Mouse (Mus musculus) retina, embryonic 14.5 days (tissue): Measurements from ENCODE around the gene Stac3.

Source experiments
- DNase-seq: peaks from one replicate; pipeline ENCODE4 v3.0.0-alpha.2; 2015; ENCODE audit warnings: low spot score

Stac3 gene

DNA sequence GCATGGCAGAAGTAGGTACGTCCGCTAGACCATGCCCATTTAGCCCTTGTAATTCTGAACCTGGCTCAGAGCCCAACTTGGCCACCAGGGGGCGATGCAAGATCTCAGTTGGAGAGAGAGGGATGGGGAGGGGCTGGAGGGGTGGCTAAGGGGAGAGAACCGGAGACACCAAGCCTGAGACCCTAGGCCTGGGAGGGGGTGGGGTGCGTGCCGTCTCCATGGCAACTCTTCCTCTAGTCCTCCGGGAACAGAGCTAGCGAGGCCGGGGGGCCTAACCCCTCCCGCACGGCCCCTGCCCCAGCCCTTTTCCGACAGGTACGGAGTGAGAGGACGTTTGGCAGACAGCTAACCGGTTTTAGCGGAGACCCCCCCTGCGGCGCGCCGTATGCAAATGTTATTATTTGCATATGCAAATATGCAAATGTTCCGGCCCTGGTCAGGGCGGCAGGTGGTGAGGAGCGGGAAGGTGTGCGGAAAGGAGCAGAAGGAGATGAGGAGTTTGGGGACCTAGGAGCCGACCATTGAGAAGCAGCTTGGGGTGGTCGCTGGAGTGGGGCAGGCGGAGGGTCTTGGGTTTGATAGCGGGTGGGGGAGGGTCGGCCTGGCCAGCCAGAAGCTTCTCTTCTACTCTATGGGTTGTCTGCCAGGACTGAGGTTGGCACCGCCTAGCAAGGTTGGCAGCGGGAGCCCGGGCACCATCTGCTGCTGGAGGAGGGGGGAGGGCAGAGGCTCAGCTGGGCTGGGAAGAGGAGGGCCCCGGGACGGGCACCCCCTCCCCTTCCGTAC lies 7.8 kb downstream of the Stac3 start:
- peak; percentile 98 for DNase-seq

DNA sequence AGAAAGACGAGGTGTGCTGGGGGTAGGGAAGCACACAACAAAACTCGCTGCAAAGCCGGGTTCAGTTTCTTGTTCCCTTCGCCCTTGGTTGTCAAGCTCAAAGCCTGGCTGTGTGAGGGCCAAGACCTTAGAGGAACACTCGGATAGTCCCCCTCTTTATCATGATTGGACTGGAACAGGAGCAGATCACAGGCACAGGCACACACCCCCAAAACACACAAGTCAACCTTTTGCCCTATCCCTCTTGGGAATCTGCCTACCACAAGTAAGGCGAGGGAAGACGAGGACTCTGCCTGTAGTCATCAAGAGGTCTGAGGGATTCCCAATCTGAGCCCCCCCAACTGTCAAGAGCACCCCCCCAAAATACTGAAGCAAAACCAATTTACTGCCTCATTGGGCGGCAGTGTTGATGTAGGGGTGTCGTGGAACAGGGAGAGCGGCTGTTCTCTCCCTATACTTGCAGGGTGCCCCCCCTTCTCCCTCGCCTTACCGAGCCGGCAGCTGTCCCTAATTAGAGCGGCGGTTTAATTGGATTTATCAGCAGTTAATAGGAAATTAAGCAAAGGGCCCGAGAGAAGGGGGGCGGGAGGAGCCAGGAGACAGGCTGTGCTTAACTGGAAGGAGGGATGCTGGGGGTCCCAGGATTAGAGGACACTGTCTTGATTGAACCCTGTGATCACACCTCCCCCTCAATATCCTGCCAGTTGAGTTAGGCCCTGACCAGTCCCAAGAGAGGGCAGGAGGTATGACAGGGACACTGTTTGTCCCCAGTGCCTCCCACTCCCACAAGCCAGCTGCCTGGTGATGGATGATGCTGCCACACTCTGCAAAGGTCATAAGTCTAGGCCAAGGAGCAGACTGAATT lies 8.6 kb downstream of the Stac3 start:
- DNase-seq, result peak; percentile 74

DNA sequence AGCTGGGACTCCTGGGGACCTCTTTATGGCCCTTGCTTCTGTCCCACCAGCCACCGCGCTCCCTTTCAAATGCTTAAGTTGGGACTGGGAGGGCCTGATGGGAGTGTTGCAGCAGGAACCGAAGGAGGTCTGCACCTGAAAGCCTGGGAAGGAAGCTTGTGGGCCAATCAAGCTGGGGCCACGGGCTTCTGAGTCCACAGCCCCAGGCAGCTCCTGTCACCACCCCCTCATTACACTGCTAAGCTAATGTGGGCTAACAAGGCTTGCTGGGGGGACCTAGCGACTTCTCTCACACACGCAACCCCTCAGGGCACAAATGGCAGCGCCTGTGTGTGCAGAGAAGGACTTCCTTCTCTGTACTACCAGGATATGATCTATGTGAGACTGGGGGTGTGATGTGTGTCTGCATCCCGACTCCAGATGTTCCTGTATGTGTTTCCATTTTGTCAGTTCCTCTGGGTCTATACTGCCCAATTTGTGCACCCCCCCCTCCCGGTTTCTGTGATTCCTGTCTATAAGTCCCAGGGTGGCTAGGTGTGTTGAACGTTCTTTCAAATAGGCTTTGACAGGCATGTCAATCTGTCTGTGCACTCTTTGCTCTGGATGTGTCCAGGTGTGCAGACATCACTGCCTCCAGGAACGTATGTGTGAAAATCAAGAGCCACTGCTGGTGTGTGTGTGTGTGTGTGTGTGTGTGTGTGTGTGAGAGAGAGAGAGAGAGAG lies 9.6 kb downstream of the Stac3 start:
- peak; percentile 51 for DNase-seq

DNA sequence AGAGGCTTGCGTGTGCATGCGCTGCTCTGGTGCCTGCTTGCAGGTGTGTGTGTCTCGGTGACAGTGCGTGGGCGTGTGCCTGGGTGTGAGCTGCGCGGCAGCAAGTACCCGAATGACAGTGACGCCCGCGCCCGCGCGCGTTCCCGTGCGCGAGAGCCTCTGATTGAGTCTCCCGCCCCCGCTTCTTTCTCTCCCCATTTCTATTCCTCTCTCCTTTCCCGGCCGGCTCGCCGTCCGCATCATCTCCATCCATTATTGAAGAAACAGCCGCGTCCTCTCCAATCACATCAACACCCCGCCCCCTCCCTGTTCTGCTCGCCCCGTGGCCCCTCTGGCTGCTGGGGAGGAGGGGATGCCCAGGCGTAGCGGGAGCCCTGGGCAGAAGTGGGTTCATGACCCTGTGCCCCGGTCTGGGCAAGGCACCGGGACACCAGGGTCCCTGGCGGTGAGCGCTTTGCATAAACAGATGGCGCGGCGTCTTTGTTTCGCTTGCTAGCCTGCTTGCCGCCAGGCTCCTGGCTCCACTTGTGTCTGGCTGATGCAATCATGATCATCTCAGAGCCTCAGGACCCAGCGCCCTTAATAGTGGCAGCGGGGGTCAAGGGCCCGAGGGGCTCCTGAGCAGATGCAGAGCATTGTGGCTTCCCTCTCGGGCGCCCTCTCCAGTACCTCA lies 10.3 kb downstream of the Stac3 start:
- DNase-seq, result peak; percentile 82

DNA sequence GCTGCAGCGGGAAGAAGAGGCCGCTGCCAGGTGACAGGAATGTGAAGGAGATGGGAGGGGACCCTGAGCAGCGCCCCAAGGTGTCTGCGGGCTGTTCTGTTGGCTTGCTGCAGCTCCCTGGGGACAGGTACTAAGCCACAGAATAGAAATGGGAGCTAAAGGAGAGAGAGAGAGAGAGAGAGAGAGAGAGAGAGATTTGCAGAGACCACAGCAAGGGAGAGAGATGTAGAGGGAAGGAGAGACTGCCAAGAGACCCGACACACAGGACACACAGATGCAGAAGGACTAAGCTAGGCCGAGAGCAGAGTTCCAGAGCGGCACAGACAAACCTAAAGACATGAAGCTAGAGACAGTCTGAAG lies 10.8 kb downstream of the Stac3 start:
- no peak for DNase-seq

DNA sequence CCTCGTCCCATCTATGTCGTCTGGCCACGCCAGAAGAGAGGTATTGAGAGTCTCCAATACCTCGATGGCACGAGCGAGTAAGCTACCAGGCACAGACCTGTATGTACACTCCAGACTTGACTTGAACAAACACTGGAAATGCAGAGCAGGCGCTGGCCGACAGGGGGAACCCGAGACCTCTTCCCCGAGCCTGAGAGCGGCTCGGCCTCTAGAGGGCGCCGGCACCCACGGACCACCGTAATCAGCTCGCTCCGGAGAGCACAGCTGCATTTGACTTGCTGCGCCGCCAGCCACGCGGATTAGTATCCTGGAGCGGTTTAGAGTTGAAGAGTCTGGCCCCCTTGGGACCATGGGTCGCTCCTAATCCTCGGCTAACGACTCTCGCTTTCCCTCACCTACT lies 11.3 kb downstream of the Stac3 start:
- peak; percentile 97 for DNase-seq

DNA sequence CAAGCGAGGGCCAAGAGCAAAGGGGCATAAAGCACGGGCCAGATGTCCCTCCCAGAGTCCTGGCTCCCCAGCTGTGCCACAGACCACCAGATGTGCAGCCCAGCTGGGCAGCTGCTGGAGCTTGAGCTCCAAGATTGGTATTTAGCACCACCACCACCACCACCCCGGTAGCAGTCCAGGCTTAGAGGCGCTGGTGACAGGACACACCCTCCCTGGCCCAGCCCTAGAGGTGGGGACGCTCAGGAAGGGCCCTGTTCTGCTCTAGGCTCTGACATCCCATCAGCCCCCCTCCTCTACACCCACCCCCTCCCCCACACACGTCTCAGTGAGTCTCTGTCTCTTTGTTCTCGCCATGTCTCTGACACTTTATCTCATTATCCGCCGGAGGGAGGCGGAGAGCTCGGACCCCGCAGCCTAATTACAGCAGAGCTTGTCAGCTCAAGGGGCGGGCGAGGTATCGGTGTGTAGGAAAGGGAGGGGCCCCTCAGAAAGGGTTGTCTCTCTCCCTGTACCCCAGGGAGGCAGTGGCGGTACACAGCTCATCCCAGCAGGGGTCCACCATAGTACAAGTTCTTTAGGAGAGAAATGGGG lies 12.1 kb downstream of the Stac3 start:
- DNase-seq, result peak; percentile 78

DNA sequence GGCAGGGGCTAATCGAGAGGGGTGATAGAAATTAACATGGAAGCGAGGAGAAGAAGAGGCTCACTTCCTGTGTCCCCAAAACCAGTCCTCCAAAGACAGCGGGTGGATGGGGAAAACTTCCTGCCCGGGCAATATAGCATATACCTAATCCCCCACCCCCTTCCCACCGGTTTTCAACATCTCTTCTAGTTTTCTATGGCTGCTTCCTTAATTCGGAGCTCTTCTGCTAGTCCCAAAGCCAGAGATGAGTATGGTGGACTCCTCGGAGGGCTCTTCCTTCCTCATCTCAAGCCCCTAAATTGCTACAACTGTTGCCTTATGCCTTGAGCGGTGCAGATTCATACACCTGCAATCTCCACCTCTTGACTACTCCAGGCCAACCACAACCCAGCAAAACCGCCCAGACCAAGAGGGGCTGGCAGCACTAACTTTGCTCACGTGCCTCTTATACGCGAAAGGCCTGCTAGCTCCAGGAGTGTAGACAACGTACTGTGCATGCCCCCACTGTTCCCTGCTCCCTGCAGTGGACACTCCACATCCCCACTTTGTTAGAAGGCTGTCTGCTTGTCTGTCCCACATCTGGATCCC lies 12.7 kb downstream of the Stac3 start:
- no peak for DNase-seq

- DNase-seq, result peak; percentile 54
These were observed 13.3 kb downstream of the Stac3 start, which contains the start of gene Ndufa4l2 for GRCm38 (mm10) chr10:127514764-127515163. Gene Ndufa4l2 (plus strand): TSS chr10:127514967.

GRCm38 (mm10) chr10:127515271-127515982 lies 13.9 kb downstream of the Stac3 start:
- DNase-seq, result peak; percentile 21

GRCm38 (mm10) chr10:127515983-127516459 lies 14.5 kb downstream of the Stac3 start:
- no peak for DNase-seq

DNA sequence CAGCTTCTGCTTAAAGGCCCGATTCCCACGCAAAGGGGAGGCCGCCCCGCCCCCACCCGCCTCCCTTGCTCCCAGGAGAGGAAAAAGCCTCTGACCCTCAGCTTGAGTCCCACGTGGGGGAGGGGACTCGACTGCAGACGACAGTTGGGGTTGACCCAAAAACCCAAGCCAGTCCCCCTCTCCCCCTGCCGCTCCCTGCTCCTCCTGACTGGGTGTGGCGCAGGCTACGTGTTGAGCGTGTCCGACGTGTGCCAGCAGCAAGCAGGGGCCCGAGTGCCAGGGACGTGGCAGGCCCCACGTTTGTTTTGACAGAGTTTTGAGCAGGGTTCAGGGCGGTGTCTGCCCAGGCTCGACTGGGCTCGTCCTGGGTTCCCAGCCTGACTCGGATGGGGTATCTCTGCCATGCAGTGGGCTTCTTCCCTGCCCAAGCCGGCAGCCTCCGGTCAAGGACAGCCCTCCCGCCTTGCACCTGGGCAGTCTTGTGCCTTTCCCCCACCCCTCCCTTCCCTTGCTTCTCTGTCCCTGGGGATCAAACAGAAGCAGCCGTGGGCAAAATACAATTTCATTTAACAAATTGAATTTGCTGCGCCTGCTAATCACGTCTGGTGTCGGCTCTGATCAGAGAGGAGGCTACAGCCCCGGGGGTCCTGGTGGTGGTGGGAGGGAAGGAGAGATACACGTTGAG lies 15.2 kb downstream of the Stac3 start:
- DNase-seq, result peak; percentile 88

- DNase-seq, result no peak
These were observed 16.5 kb downstream of the Stac3 start for GRCm38 (mm10) chr10:127517941-127518340.

- no peak for DNase-seq
These were observed 17.7 kb downstream of the Stac3 start for GRCm38 (mm10) chr10:127519041-127519701.

DNA sequence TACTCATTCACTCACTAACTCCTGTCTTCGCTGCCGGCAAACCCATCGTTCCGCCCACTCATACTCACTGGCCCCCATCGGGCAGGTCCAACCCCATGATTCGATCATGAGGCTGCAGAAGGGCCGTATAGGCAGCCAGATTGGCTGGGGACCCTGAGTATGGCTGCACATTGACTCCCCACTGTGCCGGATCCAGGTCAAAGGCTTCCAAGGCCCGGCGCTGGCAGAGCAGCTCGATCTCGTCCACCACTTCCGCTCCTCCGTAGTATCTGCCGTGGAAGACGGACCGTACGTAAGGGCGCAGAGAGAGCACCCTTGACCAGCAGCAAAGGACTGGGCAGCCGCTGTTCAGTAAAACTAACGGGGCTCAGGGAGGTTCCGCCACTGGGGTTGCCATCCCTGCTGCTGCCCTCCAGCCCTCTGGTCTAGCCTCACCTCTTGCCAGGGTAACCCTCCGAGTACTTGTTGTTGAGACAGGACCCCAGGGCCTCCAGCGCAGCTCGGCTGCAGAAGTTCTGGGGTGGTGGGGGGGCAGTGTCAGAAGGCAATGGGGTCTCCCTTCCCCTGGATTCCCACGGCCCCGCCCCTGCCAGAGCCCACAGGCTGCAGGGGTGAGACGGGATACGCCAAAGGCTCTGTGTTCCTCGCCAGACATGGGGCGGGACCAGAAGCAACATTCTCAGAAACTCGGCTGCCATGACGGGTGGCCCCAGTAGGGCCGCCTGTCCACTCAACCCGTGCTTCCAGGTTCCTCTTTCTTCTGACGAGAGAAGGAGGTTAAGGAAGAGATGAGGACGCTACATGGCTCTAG lies 18.6 kb downstream of the Stac3 start:
- no peak for DNase-seq

DNA sequence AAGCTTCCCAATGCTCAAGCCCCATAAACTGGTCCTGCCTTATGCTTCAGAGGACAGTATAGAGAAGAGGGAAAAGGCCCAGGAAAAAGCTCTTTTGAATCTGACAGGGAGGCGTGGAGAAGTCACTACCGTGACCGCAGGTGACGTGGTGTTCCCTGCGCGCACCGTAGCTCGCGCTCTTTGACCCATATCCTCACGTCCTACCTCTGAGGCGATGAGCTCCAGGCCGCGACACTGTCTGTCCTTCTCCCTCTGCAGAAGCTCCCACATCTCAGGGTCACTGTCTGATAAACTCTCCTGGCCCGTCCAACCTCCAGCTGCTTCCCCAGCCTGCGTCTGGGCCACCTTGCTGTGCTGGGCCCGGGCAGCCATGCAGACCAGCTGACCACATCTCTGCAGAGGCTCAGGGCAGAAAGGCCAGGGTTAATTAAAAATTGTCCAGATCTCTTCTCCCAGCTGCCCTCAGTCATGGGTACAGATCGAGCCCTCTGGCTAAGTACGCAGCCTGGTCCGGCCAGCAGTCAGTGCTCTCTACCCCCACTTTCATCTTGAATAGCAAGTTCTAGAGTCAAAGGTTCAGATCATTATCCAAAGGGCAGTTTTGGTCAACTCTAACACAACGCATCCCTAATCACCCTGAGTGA lies 19.4 kb downstream of the Stac3 start:
- no peak for DNase-seq

- no peak for DNase-seq
These were observed 20.2 kb downstream of the Stac3 start for GRCm38 (mm10) chr10:127521611-127522080.
